In genomic region chr3:34198228-34198627, GRCm38 (mm10) we compare ENCODE assay signal across 8 mouse cellular contexts.
DNase-seq lines count a peak whose midpoint lies in the region; ATAC-seq and TF ChIP-seq lines count a peak whose summit lies in the region.

No protein-coding gene starts in this region.

- TF ChIP-seq EP300 in liver, postnatal 0 days (IDR thresholded peaks at IDR 0.05; ENCODE audit: low read depth): no peak

- H3K9ac ChIP-seq in liver, postnatal 0 days (replicated peaks): no peak overlapping the region
- H3K9ac ChIP-seq in liver, embryonic 11.5 days (ENCODE audit: low read depth, low read length): no peak overlapping the region
- no peak overlapping the region for H3K9ac ChIP-seq in stomach, embryonic 14.5 days (replicated peaks; ENCODE audit: low read depth, low read length)

- H3K4me3 ChIP-seq in liver, postnatal 0 days (ENCODE audit: low read depth, low read length): no peak overlapping the region
- H3K4me3 ChIP-seq in liver, embryonic 11.5 days (ENCODE audit: low read depth, low read length): no peak overlapping the region
- H3K4me3 ChIP-seq in heart, embryonic 10.5 days: no peak overlapping the region
- no peak overlapping the region for H3K4me3 ChIP-seq in stomach, embryonic 14.5 days (ENCODE audit: low read depth, low read length)

- no peaks in the 10 kb centered on the region for H3K36me3 ChIP-seq in liver, postnatal 0 days (replicated peaks; ENCODE audit: insufficient read depth, low read length)
- no peaks in the 10 kb centered on the region for H3K36me3 ChIP-seq in liver, embryonic 11.5 days (ENCODE audit: control insufficient read depth, insufficient read depth, low read length)
- H3K36me3 ChIP-seq in heart, embryonic 10.5 days: no peaks in the 10 kb centered on the region
- H3K36me3 ChIP-seq in stomach, embryonic 14.5 days (ENCODE audit: control insufficient read depth, insufficient read depth, low read length): no peaks in the 10 kb centered on the region

- no peak overlapping the region for H3K4me2 ChIP-seq in liver, postnatal 0 days (ENCODE audit: low read depth, low read length)
- H3K4me2 ChIP-seq in liver, embryonic 11.5 days: no peak overlapping the region
- H3K4me2 ChIP-seq in stomach, embryonic 14.5 days (replicated peaks; ENCODE audit: low read depth, low read length): no peak overlapping the region

- no peak for ATAC-seq in liver, postnatal 0 days
- ATAC-seq in liver, embryonic 11.5 days (replicated peaks; ENCODE audit: low FRiP score): no peak
- 0 out of 2 replicates have a peak, but pooled peaks have one; percentile 23 for ATAC-seq in stomach, embryonic 14.5 days (ENCODE audit: insufficient number of reproducible peaks, insufficient read depth, low FRiP score, low read depth)
- ATAC-seq in megakaryocyte-erythroid progenitor cell, adult 5-6 weeks (replicated peaks; ENCODE audit: low FRiP score, low TSS enrichment, poor library complexity, severe bottlenecking): no peak

- no peaks in the 10 kb centered on the region for H3K27me3 ChIP-seq in liver, postnatal 0 days (ENCODE audit: insufficient read depth, low read length)
- 0 out of 2 replicates have a peak, but pooled peaks cover 3% of the 10 kb centered on the region for H3K27me3 ChIP-seq in liver, embryonic 11.5 days (replicated peaks; ENCODE audit: control insufficient read depth, insufficient read depth, low read length)
- peaks cover 12% of the 10 kb centered on the region for H3K27me3 ChIP-seq in heart, embryonic 10.5 days (ENCODE audit: insufficient read depth, poor library complexity, severe bottlenecking)
- H3K27me3 ChIP-seq in stomach, embryonic 14.5 days (ENCODE audit: control insufficient read depth, insufficient read depth, low read length): no peaks in the 10 kb centered on the region

- peak; percentile 19 for DNase-seq in liver, postnatal 0 days
- no peak for DNase-seq in liver, embryonic 11.5 days (ENCODE audit: low spot score)
- DNase-seq in embryo, embryonic 9.5 days (ENCODE audit: extremely low spot score): peak; percentile 54
- DNase-seq in heart, embryonic 10.5 days (ENCODE audit: low spot score): peak; percentile 76
- peak; percentile 60 to 69 for DNase-seq in kidney, postnatal 4 days
- DNase-seq in lung, postnatal 36 days: peak; percentile 35

- 32% methylated on average over 8 of the region's 8 CpGs for WGBS in liver, postnatal 0 days (ENCODE audit: insufficient replicate concordance)
- WGBS in liver, embryonic 11.5 days: 31% methylated on average over 8 of the region's 8 CpGs
- 29% methylated on average over 8 of the region's 8 CpGs for WGBS in heart, embryonic 10.5 days
- 28% methylated on average over 8 of the region's 8 CpGs for WGBS in stomach, embryonic 14.5 days

- H3K9me3 ChIP-seq in liver, postnatal 0 days (ENCODE audit: low read length): no peaks in the 10 kb centered on the region
- H3K9me3 ChIP-seq in liver, embryonic 11.5 days (ENCODE audit: control insufficient read depth, low read length): no peaks in the 10 kb centered on the region
- no peaks in the 10 kb centered on the region for H3K9me3 ChIP-seq in heart, embryonic 10.5 days
- no peaks in the 10 kb centered on the region for H3K9me3 ChIP-seq in stomach, embryonic 14.5 days (ENCODE audit: control insufficient read depth, low read depth, low read length)

- peak; percentile 46 for TF ChIP-seq CTCF in liver, postnatal 0 days (IDR thresholded peaks at IDR 0.05; ENCODE audit: low read depth)

- no peak overlapping the region for H3K27ac ChIP-seq in liver, postnatal 0 days (ENCODE audit: low read depth)
- no peak overlapping the region for H3K27ac ChIP-seq in liver, embryonic 11.5 days (ENCODE audit: low read depth, low read length)
- no peak overlapping the region for H3K27ac ChIP-seq in heart, embryonic 10.5 days
- no peak overlapping the region for H3K27ac ChIP-seq in stomach, embryonic 14.5 days (ENCODE audit: low read length)

- H3K4me1 ChIP-seq in liver, postnatal 0 days (ENCODE audit: insufficient read depth): no peaks in the 10 kb centered on the region
- no peaks in the 10 kb centered on the region for H3K4me1 ChIP-seq in liver, embryonic 11.5 days (replicated peaks; ENCODE audit: control insufficient read depth, insufficient read depth, low read length)
- H3K4me1 ChIP-seq in heart, embryonic 10.5 days: no peaks in the 10 kb centered on the region
- no peaks in the 10 kb centered on the region for H3K4me1 ChIP-seq in stomach, embryonic 14.5 days (ENCODE audit: control insufficient read depth, insufficient read depth, low read length)
